Mouse (Mus musculus) brain, adult 2 months (tissue): ENCODE results near the gene Cask.
"Not testable (repeated sequence)": the region's sequence is repeated elsewhere in the genome, so short reads cannot be mapped to it uniquely, and the experiment has no call there.

Experiments
- DNase-seq: peaks from one replicate; pipeline ENCODE4 v3.0.0; 2011; ENCODE audit warnings: low read depth, low spot score

Cask gene

DNA sequence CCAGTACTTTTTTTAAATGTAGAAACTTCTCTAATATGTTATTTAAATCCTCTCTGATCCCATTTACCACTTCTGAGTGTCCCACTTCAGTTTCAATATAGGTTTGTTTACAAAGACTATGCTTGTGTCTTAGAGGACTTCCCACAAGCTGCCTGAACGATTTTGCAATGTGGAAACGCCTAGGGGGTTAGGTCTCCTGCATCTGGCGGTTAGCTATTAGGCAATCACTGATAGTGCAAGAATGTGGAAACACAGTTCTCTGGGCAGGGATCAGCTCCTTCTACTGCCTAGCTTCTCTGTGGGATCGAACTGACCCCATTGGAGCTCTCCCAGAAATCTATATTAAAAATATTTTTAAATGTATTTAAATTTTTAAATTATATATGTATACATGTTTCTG is at the start of gene Cask:
TSS of gene Cask (minus strand) at position 83 of the 400 bp plus-strand sequence.
- DNase-seq, result no peak

DNA sequence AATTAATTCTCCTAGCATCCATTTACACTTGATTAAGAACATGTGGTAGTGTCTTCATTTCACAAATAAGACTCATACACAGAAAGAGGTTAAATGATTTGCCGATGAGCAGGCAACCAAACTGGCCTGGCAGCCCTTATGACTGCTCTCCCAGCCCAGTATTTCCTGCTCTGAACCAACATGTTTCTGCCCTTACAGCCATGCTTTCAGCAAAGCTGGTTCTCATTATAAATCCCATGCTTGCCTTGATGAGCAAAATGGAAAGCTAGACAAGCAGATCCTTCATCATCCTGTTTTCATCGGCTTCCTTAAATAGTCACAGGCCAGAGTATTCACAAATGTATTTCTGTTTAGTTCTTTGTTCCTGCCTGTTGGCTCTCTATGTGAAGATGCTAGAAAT is 38.8 kb upstream of the Cask start:
- no peak for DNase-seq

DNA sequence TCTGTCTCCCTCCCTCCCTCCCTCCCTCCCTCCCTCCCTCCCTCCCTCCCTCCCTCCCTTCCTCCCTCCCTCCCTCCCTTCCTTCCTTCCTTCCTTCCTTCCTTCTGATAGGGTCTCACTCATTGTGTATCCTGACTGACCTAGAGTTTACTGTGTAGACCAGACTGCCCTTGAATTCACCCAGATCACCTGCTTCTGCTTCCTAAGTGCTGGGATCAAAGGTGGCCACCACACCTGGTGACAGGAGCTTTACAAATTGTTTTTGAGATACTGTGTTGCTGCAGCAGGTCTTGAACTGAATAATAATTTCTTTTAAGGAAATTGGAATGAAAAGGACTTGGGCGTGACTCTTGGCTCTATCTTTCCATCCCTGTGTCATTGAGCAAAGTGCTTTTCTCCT is 33.2 kb upstream of the Cask start:
- no peak for DNase-seq

DNA sequence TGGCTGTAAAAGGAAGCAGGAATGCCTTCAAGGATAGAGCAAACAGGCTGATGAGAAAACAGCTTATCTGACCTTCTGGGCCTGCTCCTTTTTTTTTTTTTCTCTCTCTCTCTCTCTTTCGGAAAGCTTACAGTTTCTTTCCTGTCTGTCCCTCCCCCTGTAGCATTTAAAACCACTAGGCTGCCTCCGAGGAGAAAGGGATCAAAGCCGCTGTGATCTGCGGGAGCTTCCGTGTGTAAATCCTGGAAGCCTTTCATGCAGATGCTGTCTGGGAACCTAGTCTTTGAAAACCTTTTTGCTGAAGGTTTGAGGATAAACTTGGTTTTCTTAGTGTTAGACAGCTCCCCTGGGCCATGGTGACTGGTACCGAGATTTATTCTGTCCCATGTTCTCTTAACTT is 30.8 kb upstream of the Cask start:
- DNase-seq, result no peak

DNA sequence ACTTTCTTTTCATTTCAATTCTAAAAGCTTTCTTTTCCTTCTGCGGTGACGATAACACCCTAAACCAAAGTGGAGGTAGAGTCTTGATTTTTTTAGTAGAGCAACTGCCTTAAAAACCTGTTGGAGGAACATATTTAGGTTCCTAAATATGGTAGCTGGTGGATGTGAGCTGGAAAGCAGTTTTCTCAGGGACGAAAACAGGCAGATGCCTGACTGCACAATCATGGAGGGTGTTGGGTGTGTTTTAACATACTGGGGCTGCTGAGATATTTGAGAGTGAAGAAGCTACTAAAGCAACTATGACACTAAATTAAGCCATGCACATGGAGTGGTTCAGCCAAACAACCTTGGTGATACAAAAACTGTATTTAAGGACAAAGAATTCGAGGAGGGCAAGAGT is 9.0 kb upstream of the Cask start:
- peak; percentile 57 for DNase-seq

DNA sequence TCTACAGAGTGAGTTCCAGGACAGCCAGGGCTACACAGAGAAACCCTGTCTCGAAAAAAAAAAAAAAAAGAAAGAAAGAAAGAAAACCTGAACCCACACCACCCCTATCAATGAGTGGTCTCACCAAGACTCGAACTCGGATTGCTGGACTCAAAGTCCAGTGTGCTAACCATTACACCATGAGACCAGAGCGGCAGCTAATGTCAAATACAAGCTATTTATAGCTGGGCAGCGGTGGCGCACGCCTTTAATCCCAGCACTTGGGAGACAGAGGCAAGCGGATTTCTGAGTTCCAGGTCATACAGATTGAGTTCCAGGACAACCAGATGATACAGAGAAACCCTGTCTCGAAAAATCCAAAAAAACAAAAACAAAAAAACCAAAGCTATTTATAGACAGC is 7.9 kb upstream of the Cask start:
- no peak for DNase-seq

DNA sequence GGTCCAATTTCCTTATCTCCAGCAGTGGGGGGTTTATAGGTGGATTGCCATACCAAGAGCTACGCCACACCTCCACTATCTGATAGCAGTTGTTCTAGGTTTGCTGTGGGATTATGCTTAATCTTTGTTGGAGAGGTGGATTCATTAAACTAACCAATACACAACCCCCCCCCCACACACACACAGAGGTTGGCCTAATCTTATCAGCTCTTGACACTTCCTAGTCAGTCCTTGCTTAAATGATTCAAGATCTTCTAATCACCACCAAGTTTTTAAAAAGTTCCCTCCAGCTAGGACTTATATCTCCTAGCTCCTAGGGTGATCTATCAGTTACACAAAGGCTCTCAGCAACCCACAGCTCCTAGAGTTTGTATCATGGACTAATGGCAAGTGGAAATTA is 2.7 kb downstream of the Cask start:
- DNase-seq, result no peak

DNA sequence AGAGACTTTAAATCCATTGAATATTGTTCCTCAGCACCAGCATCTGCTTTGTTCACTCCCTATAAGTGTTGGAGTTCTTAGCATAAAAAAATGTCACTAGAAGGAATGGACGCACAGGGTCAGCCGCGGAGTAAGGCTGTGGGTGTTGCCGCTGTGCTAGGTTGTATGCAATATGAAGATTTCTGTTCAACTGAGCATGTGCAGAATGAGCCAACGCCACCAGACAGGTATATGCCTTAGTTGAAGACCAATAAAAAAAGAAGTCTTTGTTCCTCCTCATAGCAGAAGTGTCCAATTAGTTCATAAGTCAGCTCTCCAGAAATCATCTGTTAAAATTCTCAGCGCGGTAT is 3.7 kb downstream of the Cask start:
- DNase-seq, result peak; percentile 75

DNA sequence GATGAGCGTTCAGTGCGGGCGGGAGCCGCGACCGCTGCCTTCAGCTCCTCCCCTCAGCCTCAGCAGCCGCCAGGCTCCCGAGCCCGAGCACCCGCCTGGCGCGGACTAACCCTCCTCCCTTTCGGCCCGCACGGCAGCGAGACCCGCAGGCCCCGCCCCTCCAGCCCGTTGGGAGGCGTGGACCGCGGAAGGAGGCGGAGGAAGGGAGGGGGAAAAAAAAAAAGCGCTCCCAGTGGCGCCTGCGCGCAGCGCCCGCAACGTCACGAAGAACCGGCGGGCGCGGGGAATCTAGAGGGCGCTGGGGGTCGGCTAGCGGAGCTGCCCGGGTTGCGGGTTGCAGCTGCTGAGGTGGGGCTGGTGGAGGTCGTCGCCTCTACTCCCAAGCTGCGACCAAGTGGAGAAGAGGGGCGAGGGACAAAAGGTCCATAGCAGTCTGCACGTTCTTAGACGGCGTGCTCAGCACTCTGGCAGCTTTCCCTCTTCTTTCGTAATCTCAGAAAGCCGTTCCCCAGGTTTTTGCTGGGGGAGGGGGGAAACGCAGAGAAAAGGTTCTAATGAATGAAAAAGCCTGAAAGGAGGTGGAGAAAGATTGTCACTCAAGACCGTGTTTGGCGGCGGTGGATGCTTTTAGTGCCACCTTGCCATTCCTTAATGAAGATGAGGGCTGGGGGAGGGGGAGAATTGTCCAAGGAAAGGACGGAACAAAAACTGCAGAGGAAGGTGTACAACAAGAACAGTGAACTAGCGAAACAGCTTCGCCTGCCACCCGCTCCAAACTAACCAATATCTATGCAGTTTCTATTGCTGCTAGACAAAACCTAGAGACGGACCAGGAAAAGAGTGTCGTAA is 4.3 kb downstream of the Cask start:
- peak; percentile 97 for DNase-seq

DNA sequence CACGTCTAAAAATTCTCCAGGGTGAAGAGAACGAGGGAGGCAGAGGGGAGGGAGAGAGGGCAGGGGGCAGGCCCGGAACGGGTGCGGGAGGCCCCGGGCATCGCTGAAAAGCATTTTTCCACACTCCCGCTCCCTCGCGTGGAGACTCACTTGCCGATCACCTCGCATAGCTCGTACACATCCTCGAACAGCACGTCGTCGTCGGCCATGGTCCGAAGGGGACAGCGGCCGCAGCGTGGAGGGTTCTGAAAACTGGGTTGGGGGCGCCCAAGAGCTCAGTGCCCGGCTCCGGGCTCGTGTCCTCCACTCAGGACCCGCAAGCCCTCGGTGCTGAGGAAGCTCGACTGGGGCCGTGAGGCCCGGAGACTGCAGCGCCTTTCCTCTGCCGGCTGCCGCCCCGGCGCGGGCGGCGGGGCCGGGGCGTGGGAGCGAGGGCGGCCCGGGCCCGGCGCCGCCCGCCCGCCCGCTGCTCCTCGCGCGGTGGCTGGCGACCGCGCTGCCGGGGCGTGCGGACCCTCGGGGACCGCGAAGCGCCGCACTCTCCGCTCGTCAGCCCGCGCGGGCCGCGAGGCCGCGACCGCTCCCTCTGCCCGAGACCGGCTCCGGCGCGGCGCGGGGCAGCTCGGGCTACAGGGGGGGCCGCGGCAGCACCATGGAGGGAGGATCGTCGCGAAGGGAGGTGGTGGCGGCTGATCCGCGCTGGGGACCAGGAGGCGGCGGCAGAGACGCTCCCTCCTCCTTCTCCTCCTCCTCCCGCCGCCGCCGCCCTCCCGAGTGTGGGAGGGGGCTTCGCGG is 5.1 kb downstream of the Cask start:
- peak; percentile 41 for DNase-seq

DNA sequence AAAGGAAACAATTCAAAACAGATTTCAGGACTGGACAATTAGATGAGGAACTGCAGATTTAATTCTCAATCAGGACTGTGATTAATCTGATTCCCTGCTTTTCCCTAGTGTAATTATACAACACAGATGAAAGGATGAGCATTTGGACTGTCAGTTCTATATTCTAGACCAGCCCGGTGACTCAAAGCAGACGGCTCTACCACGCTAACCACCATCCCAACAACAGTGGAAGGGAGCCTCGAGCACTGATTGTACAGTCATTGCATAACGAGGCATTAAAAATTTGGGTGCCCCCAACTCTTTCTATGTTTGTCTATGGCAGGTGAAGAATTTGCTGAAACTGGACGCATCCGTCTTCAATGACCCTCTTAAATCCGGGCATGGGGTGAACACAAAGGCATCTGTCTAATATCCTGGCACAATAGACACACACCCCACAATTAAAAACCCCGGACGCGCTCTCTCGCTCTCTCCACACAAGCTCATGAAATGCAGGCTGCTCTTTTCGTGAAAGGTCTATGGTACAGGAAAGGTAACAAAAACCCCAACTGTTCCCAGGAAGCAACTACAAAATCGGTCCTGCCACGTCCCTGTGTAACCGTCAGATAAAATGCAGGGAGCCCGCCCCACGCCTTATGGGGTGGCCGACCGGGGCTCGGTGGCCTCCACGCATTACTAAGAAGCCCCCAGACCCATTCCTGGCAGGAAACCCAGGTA is 5.9 kb downstream of the Cask start:
- peak; percentile 44 for DNase-seq

DNA sequence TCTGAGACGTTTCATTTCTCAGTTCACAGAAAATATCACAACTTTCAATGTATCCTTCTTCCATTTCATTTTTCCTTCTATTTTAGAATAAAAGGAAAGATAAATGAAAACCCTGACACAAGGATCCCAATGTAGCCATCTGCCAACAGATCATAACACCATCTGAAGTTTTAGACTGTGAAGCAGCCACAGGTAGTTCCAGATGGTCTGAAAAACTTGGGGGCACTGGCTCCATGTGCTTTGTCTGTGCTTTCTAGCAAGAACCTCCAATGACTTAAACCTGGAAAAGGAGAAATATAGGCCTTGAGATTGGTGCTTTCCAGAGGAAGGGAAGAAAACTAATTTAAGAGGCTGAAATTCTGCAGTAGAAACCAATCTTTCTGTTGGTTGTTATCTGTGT is 28.4 kb downstream of the Cask start:
- DNase-seq, result peak; percentile 76

DNA sequence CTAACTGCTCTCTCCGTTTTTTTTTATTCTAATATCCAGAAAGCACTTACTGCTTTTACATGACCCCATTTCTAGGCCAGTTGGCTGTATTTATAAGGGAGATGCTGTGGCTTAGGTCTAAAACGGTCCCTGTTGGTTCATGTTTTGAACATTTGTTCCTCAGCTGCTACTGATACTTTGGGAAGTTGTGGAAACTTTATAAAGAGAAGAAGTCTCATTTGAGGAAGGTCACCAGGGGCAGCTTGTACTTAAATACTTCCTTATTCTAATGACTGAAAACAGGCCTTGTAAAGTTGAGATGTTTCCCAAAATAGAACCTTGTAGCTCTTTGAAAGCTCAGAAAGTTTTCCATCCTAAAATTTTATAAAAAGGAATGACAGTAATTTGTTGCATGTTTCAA is 52.4 kb downstream of the Cask start:
- no peak for DNase-seq

DNA sequence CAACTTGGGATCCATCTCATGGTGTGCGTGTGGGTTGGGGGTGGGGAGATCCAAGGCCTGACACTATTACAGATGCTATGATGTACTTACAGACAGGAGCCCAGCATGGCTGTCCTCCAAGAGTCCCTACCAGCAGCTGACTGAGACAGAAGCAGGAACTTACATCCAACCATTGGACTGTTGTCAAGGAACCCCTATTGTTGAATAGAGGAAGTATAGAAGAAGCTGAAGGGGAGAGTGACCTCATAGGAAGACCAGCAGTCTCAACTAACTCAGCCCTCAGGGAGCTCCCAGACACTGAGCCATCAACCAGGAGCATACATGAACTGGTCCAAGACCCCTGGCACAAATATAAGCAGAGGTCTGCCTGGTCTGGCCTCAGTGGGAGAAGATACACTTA is 85.5 kb downstream of the Cask start:
- no peak for DNase-seq

DNA sequence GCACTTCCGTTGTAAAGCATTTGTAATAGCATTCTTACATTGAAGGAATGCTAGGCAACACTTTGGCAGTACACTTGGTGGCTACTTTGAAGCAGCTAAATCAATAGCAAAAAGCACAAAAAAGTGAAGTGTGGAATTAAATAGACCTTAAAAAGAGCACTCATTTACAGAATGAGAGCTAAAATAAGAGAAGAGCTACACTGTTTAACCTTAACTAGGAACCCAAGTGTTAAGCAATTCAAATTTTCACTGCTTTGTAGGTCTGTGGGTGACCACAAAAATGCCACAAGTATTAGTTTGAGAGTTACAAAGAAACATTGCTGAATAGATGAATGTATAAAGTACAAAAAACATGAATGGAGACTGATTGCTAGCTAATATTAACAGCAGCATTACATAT is 86.1 kb downstream of the Cask start:
- no peak for DNase-seq

DNA sequence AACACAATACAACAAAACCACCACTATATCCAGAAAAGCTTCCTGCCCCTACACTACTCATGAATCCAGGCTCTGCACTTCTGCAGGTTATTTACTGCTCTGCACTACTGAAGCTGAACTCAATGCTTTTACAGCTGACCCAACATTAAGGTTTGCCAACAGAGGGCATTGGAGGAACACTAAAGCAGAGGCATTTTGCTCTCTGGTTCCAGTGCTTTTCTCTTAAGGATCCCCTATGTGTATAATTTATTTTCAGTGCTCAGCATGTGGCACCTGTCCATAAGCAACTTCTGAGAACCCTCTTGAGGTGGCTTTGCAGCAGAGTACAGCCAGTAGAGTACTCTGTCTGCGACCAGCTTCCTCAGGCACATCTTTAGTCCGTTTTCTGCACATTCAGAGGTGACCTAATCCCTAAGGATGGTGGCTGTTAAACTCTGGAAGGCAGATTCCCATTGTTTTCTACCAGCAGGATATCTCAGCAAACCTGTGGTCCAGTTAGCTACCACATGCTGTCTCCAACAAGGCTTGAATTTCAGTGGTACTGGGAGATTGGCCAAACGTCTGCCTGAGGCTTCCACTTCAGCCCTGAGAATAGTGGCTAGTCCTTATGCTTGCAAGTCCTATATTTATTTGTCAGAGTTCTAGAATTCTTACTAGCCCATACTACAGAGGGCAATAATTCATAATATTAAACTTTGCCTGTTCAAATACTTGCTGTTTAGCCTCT is 93.7 kb downstream of the Cask start:
- DNase-seq, result peak; percentile 60

DNA sequence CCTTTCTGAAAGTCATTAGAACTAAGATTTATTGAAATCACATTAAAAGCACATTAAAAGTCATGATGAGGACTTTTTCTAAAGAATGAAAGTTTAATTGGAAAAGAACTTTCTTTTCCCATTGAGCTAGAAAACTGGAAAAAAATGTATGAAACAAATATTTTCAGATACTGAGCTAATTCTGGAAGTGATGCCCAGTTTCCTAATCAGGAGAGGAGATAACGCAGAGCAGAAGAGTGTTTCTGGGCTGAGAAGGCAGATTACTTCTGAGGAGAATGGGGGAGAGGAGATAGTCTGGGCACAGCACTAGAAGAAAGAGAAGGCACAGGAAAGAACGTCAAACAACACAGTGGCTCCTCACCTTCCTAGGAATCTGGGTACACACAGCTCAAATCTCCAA is 110.1 kb downstream of the Cask start:
- no peak for DNase-seq

DNA sequence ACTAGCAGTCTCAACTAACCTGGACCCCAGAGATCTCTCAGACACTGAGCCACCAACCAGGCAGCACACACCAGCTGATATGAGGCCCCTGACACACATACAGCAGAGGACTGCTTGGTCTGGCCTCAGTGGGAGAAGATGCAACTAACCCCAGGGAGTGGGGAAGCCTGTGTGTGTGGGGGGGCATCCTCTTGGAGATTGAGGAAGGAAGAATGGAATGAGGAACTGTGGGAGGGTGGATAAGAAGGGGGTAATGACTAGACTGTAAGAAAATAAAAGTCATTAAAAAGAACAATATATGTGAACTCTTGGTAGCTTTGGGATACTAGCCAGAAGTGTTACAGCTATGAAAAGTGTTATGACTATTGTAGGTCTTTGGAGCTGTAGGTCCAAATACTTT is 120.4 kb downstream of the Cask start:
- not testable (repeated sequence) for DNase-seq

DNA sequence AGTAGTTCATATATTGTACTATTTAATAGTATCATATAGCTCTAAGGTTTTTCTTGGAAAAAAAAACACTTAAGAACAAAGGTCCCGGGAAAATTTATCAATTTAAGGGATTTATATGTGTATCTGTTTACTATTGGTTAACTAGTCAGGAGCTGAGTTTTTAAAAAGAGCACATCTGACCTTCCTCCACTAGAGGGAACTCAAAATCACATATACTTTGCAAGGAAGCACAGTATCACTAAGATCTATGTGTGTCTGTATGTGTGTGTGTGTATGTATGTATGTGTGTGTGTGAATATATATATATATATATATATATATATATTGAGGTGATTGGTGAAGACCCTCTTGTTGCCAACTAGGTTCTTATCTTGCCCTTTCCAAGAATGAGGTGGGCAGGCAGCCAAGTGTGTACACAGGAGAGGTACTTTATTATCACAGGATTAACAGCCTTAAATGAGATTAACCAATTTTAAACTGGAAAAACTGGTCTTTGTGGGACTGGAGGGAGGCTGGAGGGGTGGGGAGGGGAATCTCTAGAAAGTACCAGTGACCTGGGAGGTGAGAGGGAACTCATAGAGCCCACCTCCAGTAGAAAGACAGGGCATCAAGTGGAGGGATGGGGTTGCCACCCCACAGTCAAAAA is 121.2 kb downstream of the Cask start:
- peak; percentile 21 for DNase-seq

DNA sequence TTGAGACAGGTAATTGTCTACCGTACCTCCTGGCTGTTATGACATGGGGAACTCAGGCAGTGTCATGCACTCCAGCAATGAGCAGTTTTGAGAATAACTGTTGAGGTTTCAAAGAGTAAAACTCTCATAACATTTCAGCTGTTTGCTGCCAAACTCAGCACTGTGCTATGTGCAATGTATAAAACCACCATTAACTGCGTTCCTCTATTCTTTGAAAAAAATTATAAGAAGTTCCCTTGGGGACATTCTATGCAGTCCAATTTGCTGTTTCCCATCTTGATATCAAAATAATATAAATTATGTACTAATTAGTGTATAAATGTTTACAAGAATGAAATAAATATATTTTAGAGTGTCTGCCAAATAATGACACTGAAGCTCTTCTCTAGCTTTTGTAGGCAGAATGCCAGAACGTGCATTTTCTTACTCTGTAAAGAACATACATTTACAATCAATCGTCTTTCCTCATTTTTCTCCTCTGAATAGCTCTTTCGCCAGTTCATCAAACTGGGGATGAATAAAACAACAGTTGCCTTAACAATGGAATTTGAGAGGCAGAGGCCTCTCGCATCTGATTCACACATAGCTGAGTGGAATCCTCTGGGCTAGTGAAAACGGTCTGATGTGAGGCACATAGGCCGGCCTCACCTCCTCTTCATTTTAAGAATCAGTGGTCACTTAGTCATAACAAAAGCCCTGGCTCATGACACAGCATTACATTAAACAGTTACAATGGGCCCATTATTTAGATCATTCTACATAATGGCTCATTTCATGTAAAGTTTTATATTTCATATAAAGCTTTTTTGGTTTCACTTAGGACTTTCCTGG is 125.4 kb downstream of the Cask start:
- DNase-seq, result no peak
